8 mouse cellular contexts compared by ENCODE assay signal in genomic region chr11:63135622-63136021, GRCm38 (mm10). TPM values are rescaled to one million over a fixed set of nuclear protein-coding genes. Genes with fewer than 3 reads are reported as not detected.
DNase-seq lines count a peak whose midpoint lies in the region; ATAC-seq and TF ChIP-seq lines count a peak whose summit lies in the region.

No protein-coding gene starts in this region.

- 3% methylated on average over 8 of the region's 8 CpGs for WGBS in hindbrain, embryonic 13.5 days

- in situ Hi-C loops in Patski (cut with MboI; ENCODE audit: low pct_unique_long_range_greater_than_20kb) = loop anchor here (10.0 kb wide), 1 partner anchor 111 kb away; no protein-coding TSS in a partner anchor

- no peaks in the 10 kb centered on the region for H3K27me3 ChIP-seq in Patski
- H3K27me3 ChIP-seq in hindbrain, embryonic 13.5 days = peaks cover 47% of the 10 kb centered on the region

- POLR2A ChIA-PET in Patski (lab: Charles Lee) = interaction anchor here (0.9 to 1.5 kb wide), 4 partner anchors 12 to 220 kb away, joined by 3 to 7 read pairs (median 4); no protein-coding TSS in a partner anchor

- no peak overlapping the region for H3K9ac ChIP-seq in hindbrain, embryonic 13.5 days

- H3K4me1 ChIP-seq in hindbrain, embryonic 13.5 days (replicated peaks) = peaks cover 39% of the 10 kb centered on the region

- CTCF ChIA-PET in Patski (lab: Charles Lee) = interaction anchor here (0.7 to 3.4 kb wide), 33 partner anchors 10 to 385 kb away, joined by 3 to 42 read pairs (median 4); no protein-coding TSS in a partner anchor

- peak; percentile 68 for ATAC-seq in Patski
- peak; percentile 73 for ATAC-seq in hindbrain, embryonic 13.5 days (ENCODE audit: low FRiP score)

- no peaks in the 10 kb centered on the region for H3K36me3 ChIP-seq in hindbrain, embryonic 13.5 days

- peak; percentile 98 for TF ChIP-seq CTCF in Patski (IDR thresholded peaks at IDR 0.05)

- H3K9me3 ChIP-seq in hindbrain, embryonic 13.5 days = no peaks in the 10 kb centered on the region

- H3K4me3 ChIP-seq in hindbrain, embryonic 13.5 days = no peak overlapping the region

- DNase-seq in Patski (ENCODE audit: low read depth, low spot score) = no peak
- DNase-seq in cerebellum, adult 9-10 months = peak; percentile 89
- peak; percentile 87 to 91 for DNase-seq in frontal cortex, postnatal 10 days (ENCODE audit: low spot score in 2 of 2)
- DNase-seq in layer of hippocampus, postnatal 25 days (ENCODE audit: extremely low spot score in 1 of 2, low spot score in 1 of 2) = peak; percentile 94 to 99
- DNase-seq in lung, postnatal 36 days = peak; percentile 96
- DNase-seq in retina, embryonic 14.5 days (ENCODE audit: low spot score) = peak; percentile 93
- peak; percentile 58 to 71 for DNase-seq in thymus, postnatal 36 days

- H3K4me2 ChIP-seq in hindbrain, embryonic 13.5 days = no peak overlapping the region

- no peak overlapping the region for H3K27ac ChIP-seq in hindbrain, embryonic 13.5 days

RNA-seq across cellular contexts. Expression of gene Pmp22, which starts 6.8 kb away (rescaled TPM):
- polyA plus RNA-seq in Patski (2021) = 6.5 TPM
- 37.6 and 43.0 TPM in 2 replicates for polyA plus RNA-seq in hindbrain, embryonic 13.5 days (2015; fragmentation: Nextera tagmentation; extraction: Ambion mirVana)
- 10 to 100 TPM; 21.8 to 23.6 TPM for total RNA-seq in layer of hippocampus, postnatal 25 days (2021)
